Mouse (Mus musculus): ENCODE results near the gene Mapkapk2.

Gene Mapkapk2

GRCm38 (mm10) chr1:131015879-131016278 lies 81.7 kb downstream of the Mapkapk2 start:
- DNase-seq = no peak

DNA sequence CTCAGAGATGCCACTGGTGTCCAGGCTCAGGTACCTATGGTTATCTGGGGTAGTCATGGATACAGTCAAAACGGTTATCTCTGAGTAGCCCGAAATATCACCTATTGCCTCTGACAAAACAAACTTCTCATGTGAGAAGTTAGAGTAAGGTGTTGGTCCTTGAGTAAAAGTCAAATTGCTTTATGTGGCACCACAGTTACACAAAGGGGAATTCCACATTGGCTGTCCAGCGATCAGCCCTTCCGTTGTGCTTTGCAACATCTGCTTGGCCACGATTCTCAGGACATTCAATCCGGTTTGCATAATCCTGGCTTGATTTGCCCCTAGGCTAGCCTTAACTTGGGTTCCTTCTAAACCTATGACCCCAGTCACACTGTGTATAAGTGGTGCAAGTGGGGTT lies 82.3 kb downstream of the Mapkapk2 start:
- DNase-seq = no peak

GRCm38 (mm10) chr1:131013926-131014325 lies 83.7 kb downstream of the Mapkapk2 start:
- DNase-seq = no peak

GRCm38 (mm10) chr1:131012494-131012893 lies 85.1 kb downstream of the Mapkapk2 start:
- DNase-seq = no peak

DNA sequence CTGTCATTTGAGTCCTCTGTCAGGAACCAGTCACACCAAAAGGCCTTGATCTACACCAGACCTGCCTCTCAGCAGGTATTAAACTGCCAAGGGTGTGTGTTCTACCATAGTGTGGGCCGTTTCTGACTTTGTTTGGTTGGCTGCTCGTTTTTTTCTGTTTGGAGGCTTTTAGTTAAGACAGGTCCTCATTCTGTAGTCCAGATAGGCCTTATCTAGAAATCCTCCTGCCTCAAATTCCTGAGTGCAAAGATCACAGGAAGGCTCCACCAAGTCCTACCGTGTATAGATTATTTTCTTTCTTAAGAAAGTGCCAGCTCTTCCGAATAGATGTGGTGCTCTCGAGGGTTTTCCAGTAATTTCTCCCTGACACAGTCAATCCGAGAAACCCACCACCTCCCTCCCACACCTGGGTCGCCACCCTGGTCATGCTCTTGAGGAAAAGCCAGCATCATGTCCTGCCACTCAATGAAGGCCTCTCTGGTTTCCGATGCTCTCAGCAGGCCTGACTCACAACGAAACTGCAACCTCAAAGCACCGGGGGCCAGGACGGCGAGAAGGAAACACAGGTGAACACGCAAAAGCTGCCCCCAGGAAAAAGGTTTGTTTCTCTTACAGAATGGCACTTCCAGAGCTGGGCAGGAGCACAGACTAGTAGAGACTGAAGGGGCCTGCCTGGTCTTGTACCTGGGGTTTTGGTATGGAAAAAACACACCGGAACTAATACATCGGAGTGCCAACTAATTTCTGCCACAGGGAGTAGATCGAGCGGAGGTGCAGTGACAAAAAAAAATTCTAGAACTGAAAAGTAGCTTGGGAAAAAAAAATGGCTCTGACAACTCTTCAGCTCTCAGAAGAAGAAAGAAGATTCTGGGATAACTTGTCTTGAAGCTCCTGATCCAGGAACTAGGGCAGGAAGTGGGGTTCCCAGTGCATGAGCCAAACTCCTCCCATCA lies 87.1 kb downstream of the Mapkapk2 start:
- no peak for DNase-seq

DNA sequence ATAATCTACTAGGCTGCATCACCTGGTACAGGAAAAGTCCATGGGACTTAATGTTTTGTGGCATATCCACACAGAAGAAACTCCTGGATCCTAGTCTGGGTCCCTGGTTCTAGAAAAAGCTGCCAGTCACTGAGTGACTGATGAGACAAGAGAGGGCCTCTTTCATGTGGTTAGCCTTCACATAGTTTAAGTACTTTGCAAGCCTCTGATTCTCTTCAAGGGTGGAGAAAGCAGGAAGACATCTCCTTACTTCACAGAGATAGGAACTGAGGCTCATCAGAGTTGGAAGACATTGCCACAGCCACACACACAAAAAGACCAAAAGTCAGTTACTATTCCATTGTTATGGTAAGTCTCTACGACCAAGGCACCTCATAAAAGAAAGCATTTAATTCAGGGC lies 91.6 kb downstream of the Mapkapk2 start:
- no peak for DNase-seq
